ENCODE assay signal across 11 mouse cellular contexts in genomic region chr9:61251606-61252005, GRCm38 (mm10).
DNase-seq lines count a peak whose midpoint lies in the region; ATAC-seq lines count a peak whose summit lies in the region.
"Had no signal": no experiment of that assay in that cellular context is flagged by ENCODE, and none has a peak within 500 bp of the region (broad histone marks: within the 10 kb centered on the region; RNA-seq: fewer than 3 reads in every experiment).

No protein-coding gene starts in this region.

- H3K4me3 ChIP-seq in intestine, embryonic 16.5 days (ENCODE audit: low read length), result no peak overlapping the region
- no peak overlapping the region for H3K4me3 ChIP-seq in midbrain, embryonic 13.5 days (replicated peaks)
- H3K4me3 ChIP-seq: left cerebral cortex, adult 2 months had no signal

- WGBS in intestine, embryonic 16.5 days, result 62% methylated on average over 6 of the region's 6 CpGs
- 68% methylated on average over 6 of the region's 6 CpGs for WGBS in midbrain, embryonic 13.5 days

- H3K27me3 ChIP-seq in intestine, embryonic 16.5 days (replicated peaks; ENCODE audit: control insufficient read depth, insufficient read depth, low read length), result no peaks in the 10 kb centered on the region
- H3K27me3 ChIP-seq in midbrain, embryonic 13.5 days, result 0 out of 2 replicates have a peak, but pooled peaks cover 9% of the 10 kb centered on the region

- H3K27ac ChIP-seq in intestine, embryonic 16.5 days (ENCODE audit: low read length), result no peak overlapping the region
- no peak overlapping the region for H3K27ac ChIP-seq in midbrain, embryonic 13.5 days
- H3K27ac ChIP-seq: left cerebral cortex, adult 2 months had no signal

- H3K9me3 ChIP-seq in intestine, embryonic 16.5 days (ENCODE audit: control insufficient read depth, low read length), result no peaks in the 10 kb centered on the region
- H3K9me3 ChIP-seq in midbrain, embryonic 13.5 days, result no peaks in the 10 kb centered on the region

- no peak overlapping the region for H3K4me2 ChIP-seq in intestine, embryonic 16.5 days (ENCODE audit: low read depth, low read length)
- H3K4me2 ChIP-seq in midbrain, embryonic 13.5 days (replicated peaks), result no peak overlapping the region

- peak; percentile 52 to 61 for DNase-seq in lung, adult 18-20 months
- no peak for DNase-seq in lung, postnatal 10 days
- DNase-seq in lung, postnatal 4 days, result peak; percentile 48 to 63
- DNase-seq in thymus, postnatal 14 days, result peak; percentile 79
- DNase-seq in yolk sac, embryonic 10.5 days (ENCODE audit: low spot score), result no peak
- DNase-seq: adrenal gland, postnatal 10 days; gastrocnemius, postnatal 10 days had no signal

- H3K36me3 ChIP-seq in intestine, embryonic 16.5 days (ENCODE audit: control insufficient read depth, insufficient read depth, low read length), result no peaks in the 10 kb centered on the region
- H3K36me3 ChIP-seq in midbrain, embryonic 13.5 days, result no peaks in the 10 kb centered on the region

- no peaks in the 10 kb centered on the region for H3K4me1 ChIP-seq in intestine, embryonic 16.5 days (ENCODE audit: control insufficient read depth, insufficient read depth, low read length)
- H3K4me1 ChIP-seq in midbrain, embryonic 13.5 days (replicated peaks), result peaks cover 8% of the 10 kb centered on the region

- no peak overlapping the region for H3K9ac ChIP-seq in intestine, embryonic 16.5 days (ENCODE audit: low read depth, low read length)
- no peak overlapping the region for H3K9ac ChIP-seq in midbrain, embryonic 13.5 days (replicated peaks)

- ATAC-seq in granulocyte monocyte progenitor cell, adult 5-6 weeks (replicated peaks; ENCODE audit: poor library complexity, severe bottlenecking), result peak; percentile 99
- ATAC-seq in intestine, embryonic 16.5 days, result no peak
- ATAC-seq in midbrain, embryonic 13.5 days, result no peak

Comparison
In these comparisons a context has a peak if more than half of its experiments do, and no peak if none do; other contexts are left out.
1. DNase-seq: peak in lung, adult 18-20 months (2 of 2), lung, postnatal 4 days (2 of 2) and thymus, postnatal 14 days (single experiment); none in lung, postnatal 10 days (single experiment) and yolk sac, embryonic 10.5 days (single experiment).